ENCODE assay signal across 9 mouse cellular contexts in genomic region chr14:30147774-30148173, GRCm38 (mm10).
DNase-seq lines count a peak whose midpoint lies in the region; ATAC-seq and TF ChIP-seq lines count a peak whose summit lies in the region.
"Had no signal": no experiment of that assay in that cellular context is flagged by ENCODE, and none has a peak within 500 bp of the region (broad histone marks: within the 10 kb centered on the region; RNA-seq: fewer than 3 reads in every experiment).

No protein-coding gene starts in this region.

- intact Hi-C loops in gastrocnemius, adult 2 months (cut with DNase I) = no loop called here

- no peak overlapping the region for H3K27ac ChIP-seq in hindbrain, embryonic 10.5 days
- no peak overlapping the region for H3K27ac ChIP-seq in hindbrain, embryonic 12.5 days
- H3K27ac ChIP-seq in gastrocnemius, adult 2 months = no peak overlapping the region
- no peak overlapping the region for H3K27ac ChIP-seq in limb, embryonic 14.5 days (replicated peaks; ENCODE audit: low read depth, low read length)
- H3K27ac ChIP-seq in intestine, embryonic 16.5 days (ENCODE audit: low read length) = no peak overlapping the region
- H3K27ac ChIP-seq in liver, embryonic 12.5 days = no peak overlapping the region

- H3K4me3 ChIP-seq in hindbrain, embryonic 10.5 days = no peak overlapping the region
- H3K4me3 ChIP-seq in hindbrain, embryonic 12.5 days = no peak overlapping the region
- no peak overlapping the region for H3K4me3 ChIP-seq in gastrocnemius, adult 2 months
- H3K4me3 ChIP-seq in limb, embryonic 14.5 days (replicated peaks; ENCODE audit: low read length) = no peak overlapping the region
- H3K4me3 ChIP-seq in intestine, embryonic 16.5 days (ENCODE audit: low read length) = no peak overlapping the region
- H3K4me3 ChIP-seq in liver, embryonic 12.5 days = no peak overlapping the region

- TF ChIP-seq POLR2A in limb, embryonic 14.5 days (IDR thresholded peaks at IDR 0.05; ENCODE audit: borderline replicate concordance, extremely low read depth, insufficient read depth, insufficient read length) = no peak

- peak; percentile 31 for DNase-seq in hindbrain, embryonic 10.5 days (ENCODE audit: low spot score)
- peak; percentile 36 for DNase-seq in cerebellum, adult 8-10 months
- peak; percentile 57 for DNase-seq in gastrocnemius, adult 2 months
- DNase-seq in limb, embryonic 14.5 days (ENCODE audit: low spot score) = peak; percentile 65
- no peak for DNase-seq in liver
- DNase-seq: kidney, adult 18-20 months had no signal

- peaks cover 9% of the 10 kb centered on the region; the same call in 1 of the 2 replicates for H3K27me3 ChIP-seq in hindbrain, embryonic 10.5 days (ENCODE audit: insufficient read depth, poor library complexity, severe bottlenecking)
- no peaks in the 10 kb centered on the region for H3K27me3 ChIP-seq in hindbrain, embryonic 12.5 days
- H3K27me3 ChIP-seq in limb, embryonic 14.5 days (ENCODE audit: control insufficient read depth, insufficient read depth, low read length) = no peaks in the 10 kb centered on the region
- H3K27me3 ChIP-seq in intestine, embryonic 16.5 days (replicated peaks; ENCODE audit: control insufficient read depth, insufficient read depth, low read length) = no peaks in the 10 kb centered on the region
- H3K27me3 ChIP-seq in liver, embryonic 12.5 days (replicated peaks) = no peaks in the 10 kb centered on the region

- H3K9ac ChIP-seq in hindbrain, embryonic 12.5 days = no peak overlapping the region
- no peak overlapping the region for H3K9ac ChIP-seq in limb, embryonic 14.5 days (ENCODE audit: low read depth, low read length, severe bottlenecking)
- no peak overlapping the region for H3K9ac ChIP-seq in intestine, embryonic 16.5 days (ENCODE audit: low read depth, low read length)
- H3K9ac ChIP-seq in liver, embryonic 12.5 days = no peak overlapping the region

- TF ChIP-seq CTCF in gastrocnemius, adult 2 months (IDR thresholded peaks at IDR 0.05) = no peak

- H3K4me1 ChIP-seq in hindbrain, embryonic 10.5 days (replicated peaks) = 0 out of 2 replicates have a peak, but pooled peaks cover 7% of the 10 kb centered on the region
- H3K4me1 ChIP-seq in hindbrain, embryonic 12.5 days = 0 out of 2 replicates have a peak, but pooled peaks cover 2% of the 10 kb centered on the region
- no peaks in the 10 kb centered on the region for H3K4me1 ChIP-seq in limb, embryonic 14.5 days (ENCODE audit: control insufficient read depth, insufficient read depth, low read length)
- no peaks in the 10 kb centered on the region for H3K4me1 ChIP-seq in intestine, embryonic 16.5 days (ENCODE audit: control insufficient read depth, insufficient read depth, low read length)
- H3K4me1 ChIP-seq in liver, embryonic 12.5 days = no peaks in the 10 kb centered on the region

- H3K9me3 ChIP-seq in hindbrain, embryonic 10.5 days = no peaks in the 10 kb centered on the region
- no peaks in the 10 kb centered on the region for H3K9me3 ChIP-seq in hindbrain, embryonic 12.5 days (replicated peaks)
- H3K9me3 ChIP-seq in limb, embryonic 14.5 days (ENCODE audit: control insufficient read depth, low read length) = no peaks in the 10 kb centered on the region
- H3K9me3 ChIP-seq in intestine, embryonic 16.5 days (ENCODE audit: control insufficient read depth, low read length) = no peaks in the 10 kb centered on the region
- no peaks in the 10 kb centered on the region for H3K9me3 ChIP-seq in liver, embryonic 12.5 days (replicated peaks)

- H3K4me2 ChIP-seq in hindbrain, embryonic 12.5 days (replicated peaks) = no peak overlapping the region
- H3K4me2 ChIP-seq in limb, embryonic 14.5 days (replicated peaks; ENCODE audit: low read depth, low read length, severe bottlenecking) = no peak overlapping the region
- H3K4me2 ChIP-seq in intestine, embryonic 16.5 days (ENCODE audit: low read depth, low read length) = no peak overlapping the region
- no peak overlapping the region for H3K4me2 ChIP-seq in liver, embryonic 12.5 days

- H3K36me3 ChIP-seq in hindbrain, embryonic 10.5 days = no peaks in the 10 kb centered on the region
- H3K36me3 ChIP-seq in hindbrain, embryonic 12.5 days = no peaks in the 10 kb centered on the region
- H3K36me3 ChIP-seq in limb, embryonic 14.5 days (ENCODE audit: control insufficient read depth, insufficient read depth, low read length) = no peaks in the 10 kb centered on the region
- no peaks in the 10 kb centered on the region for H3K36me3 ChIP-seq in intestine, embryonic 16.5 days (ENCODE audit: control insufficient read depth, insufficient read depth, low read length)
- no peaks in the 10 kb centered on the region for H3K36me3 ChIP-seq in liver, embryonic 12.5 days

- no peak for ATAC-seq in hindbrain, embryonic 12.5 days (ENCODE audit: low FRiP score)
- peak; percentile 80 for ATAC-seq in limb, embryonic 14.5 days (ENCODE audit: low FRiP score, low read depth)
- no peak for ATAC-seq in intestine, embryonic 16.5 days
- ATAC-seq in liver, embryonic 12.5 days = no peak

- WGBS in hindbrain, embryonic 10.5 days = 57% methylated on average over 7 of the region's 7 CpGs
- 51% methylated on average over 7 of the region's 7 CpGs for WGBS in hindbrain, embryonic 12.5 days
- 23% methylated on average over 7 of the region's 7 CpGs for WGBS in limb, embryonic 14.5 days
- WGBS in intestine, embryonic 16.5 days = 56% methylated on average over 7 of the region's 7 CpGs
- WGBS in liver, embryonic 12.5 days (ENCODE audit: insufficient replicate concordance) = 73% methylated on average over 7 of the region's 7 CpGs
